Mouse (Mus musculus) B cell, adult 2 months (primary cell): ENCODE measurements at regions not wholly inside any gene's neighbourhood (a gene's known extent, or its start where the extent isn't known, plus 50 kb on each side); places are given as distances from the start of the nearest gene placed in this dataset.

Experiments used
- DNase-seq, 2 experiments: peaks; one replicate each; pipeline ENCODE4 v3.0.0; 2022

DNA sequence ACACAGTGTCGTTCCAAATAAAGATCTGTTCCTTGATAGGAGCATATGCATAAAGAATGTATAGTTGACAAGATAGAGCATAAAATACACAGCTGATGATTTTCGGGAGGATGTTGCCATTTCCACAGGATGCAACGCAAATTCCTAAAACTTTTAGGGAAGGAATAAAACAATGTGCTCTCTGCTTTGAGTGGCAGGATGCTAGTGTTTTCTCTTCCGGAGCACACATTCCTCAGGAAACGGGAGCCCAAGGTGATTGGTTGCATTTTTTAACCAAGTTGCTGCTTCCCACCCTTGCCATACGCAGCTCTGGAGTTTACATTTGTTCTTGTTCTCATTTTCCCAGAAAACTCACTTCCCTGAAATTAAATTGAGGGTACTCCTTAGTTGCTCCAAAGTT lies 116.8 kb upstream of the Arhgap28 start:
- no peak for DNase-seq

DNA sequence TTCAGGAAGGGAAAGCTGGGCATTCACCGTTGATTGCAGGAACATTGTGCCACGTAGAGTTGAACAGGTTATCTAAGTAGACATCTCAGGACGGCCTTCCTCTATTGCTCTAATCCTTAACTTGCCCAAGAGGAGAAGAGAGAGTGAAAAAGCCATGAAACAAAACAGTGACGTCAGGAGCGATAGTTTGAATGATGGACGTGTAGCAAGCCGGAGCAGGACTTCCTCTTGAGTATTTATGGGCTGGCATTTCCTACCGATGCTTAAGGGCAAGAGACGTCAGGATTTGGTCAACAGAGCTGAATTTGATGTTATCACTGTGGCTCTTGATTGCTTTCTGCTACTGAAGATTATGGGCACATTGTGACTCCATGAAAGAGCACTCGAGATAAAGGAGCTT lies 130.5 kb upstream of the Arhgap28 start:
- no peak for DNase-seq

DNA sequence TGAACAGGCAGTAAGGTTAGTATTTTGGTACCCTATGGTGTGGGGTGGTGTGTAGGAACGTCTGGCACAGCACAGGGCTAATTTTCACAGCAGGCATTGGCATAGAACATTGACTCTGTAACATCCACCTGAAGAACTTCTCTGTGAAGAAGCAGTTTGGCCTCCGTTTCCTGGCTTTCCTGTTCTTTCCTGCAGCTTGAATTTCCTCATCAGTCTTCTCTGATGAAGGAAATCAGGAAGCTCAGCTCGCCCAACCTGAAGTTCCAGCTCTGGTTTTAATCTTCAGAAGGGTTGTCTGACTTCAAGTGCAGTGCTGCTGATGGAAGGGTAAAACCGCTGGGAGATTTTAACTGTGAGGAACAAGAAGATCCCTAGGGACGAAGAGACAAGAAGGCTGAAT lies 131.5 kb upstream of the Arhgap28 start:
- DNase-seq, result no peak

DNA sequence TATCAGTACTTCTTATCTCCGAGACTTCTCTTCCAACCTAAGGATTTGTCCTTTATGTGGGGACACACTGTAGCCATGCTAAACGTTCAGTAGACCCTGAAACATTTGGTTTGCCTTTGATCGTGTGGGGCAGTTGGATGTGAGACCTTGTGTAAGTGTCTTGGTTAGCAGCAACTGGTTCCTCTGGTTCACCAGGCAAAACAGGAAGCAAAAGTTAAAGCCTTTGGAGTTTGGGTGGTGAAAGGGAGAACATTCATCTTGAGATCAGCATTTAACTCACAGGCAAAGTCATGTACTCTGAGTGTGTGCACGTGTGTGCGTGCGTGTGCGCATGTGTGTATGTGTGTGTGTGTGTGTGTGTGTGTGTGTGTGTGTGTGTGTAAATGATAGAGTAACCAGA lies 130.3 kb upstream of the L3mbtl4 start:
- no peak for DNase-seq

DNA sequence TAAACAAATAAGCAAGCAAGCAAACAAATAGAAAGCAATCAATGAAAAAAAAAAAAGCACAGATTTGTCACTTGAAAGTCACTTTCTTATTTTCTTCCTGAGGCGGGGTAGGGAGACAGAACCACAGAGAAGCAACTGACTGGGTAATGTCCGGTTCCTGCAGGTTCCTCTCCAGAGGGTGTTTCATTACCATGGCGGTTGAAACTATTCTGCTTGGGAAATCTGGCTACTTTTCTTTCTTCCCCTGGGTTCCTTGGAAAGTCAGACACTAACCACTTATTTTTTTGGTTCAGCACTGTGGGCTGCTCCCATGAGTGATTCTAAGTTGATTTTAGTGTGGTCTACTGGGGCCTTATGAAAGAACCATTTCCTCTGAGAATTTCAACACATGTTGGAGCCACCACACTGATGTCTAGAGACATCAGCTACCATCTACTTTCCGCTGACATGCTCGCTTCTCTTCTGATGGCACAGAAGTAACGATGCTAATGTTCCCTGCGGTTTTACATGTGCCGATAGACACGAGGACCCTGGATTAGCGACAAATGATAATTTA lies 124.3 kb upstream of the L3mbtl4 start:
- no peak for DNase-seq

DNA sequence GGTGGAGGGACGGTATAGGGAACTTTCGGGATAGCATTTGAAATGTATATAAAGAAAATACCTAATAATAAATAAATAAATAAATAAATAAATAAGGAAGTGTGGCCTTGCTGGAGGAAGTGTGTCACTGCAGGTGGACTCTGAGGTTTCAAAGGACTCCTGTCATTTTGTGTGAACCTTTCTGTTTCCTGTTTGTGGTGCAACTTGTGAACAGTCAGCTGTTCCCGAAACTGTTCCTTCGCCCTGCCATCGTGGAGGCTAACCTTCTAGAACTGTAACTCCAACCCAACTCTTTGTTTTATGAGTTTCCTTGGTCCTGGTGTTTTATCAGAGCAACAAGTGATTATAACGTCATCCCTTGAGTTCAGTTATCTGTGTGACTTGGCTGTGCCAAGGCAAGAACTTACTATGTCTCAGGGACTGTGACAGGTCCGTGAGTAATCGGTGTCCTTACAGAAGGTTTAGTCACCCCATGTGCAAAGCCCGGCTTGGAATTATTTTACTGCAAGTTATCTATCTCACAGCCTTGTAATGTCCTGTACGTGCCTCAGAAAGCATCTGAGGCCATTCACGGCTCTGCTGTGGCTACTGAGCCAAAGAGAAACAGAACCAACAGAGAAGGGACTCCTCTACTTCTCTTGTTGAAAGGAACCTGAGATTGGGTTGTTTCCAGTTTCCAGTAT lies 121.0 kb upstream of the L3mbtl4 start:
- no peak for DNase-seq

DNA sequence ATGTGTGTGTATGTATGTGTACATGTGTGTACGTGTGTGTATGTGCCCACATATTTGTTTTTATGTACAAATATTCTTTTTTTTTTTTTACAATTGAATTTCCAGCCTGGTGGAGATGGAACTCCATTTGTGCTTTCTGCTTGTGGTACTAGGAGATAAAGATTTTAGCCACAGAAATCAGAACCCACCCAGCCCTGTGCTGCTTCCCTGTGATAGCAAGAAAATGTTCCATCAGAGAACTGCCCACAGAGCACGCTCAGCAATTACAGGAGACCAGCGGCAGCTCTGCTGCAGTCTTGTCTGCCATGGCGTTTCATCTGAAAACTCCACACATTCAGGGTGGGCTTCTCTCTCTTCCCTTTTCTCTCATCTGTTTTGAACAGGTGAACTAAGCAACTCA lies 118.7 kb upstream of the L3mbtl4 start:
- DNase-seq, result no peak

DNA sequence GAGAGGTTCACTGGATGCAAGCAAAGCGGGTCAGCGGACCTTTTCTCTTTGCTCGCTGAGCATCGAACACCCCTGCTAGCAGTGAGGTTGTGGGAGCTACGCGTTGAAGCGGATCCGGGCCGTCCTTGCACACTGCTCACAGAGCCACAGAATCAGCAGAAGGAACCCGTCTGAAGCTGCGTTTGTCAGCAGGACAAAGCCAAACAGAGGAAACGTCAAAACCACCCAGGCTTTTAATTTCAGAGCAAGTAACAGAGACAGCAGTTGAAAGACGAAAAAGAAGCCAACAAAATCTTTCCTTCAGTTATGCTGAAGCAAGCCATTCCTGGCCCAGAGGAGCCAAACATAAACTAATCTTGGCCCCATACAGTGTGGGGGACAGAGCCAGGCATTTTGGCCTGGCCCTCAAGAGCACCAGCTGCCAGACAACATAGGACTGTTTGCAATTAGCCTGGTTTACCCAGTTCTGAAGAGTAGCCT lies 115.4 kb upstream of the L3mbtl4 start:
- no peak for DNase-seq

DNA sequence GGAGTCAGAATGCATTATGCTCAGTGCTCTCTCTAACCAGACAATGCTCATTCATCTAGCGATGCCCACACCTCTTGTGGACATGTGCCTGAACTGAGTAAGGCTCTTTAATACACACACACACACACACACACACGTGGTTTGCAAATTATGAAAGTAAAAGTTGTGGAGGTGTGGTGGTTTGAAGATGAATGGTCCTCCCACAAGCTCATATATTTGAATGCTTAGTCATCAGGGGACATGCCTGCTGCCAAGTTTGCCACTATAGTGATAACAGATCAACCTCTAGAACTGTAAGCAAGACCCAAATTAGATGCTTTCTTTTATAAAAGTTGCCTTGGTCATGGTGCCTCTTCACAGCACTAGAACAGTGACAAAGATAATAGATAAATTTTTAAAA lies 112.5 kb upstream of the L3mbtl4 start:
- no peak for DNase-seq

DNA sequence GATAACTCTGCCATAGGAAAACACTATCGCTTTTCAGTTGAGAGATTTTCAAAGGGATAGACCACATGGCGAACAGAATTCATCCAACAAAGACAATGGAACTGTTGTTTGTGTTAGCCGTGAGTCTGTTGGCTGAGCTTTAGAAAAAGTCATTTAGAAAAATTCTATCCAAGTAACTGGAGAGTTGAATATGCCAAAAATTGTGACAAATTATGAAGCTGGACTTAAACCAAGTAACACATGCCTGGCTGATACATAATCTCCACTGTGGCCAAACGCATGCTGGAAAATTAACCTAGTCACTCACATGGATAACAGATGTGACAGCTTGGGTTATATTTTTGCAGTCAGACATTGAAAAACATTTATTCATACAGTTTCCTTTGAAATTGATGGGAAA lies 110.1 kb upstream of the L3mbtl4 start:
- DNase-seq, result no peak

DNA sequence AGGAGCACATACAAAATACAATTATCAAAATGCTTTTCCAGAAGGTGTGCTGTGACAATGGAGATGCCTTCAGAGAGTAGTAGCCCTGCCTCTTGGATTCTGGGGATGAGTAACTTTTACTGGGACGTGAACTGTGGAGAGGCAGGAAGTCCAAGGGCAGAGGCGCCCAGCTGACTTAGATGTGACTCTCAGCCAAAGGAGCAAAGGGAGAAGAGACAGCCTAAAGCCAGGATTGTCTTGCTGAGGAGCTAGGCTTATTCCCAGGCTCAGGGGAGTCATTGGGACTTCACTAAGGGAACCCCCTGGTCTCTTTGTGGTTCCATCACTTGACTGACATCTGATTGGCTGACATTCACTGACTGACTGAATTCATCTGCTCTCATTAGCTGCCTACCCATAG lies 108.9 kb upstream of the L3mbtl4 start:
- no peak for DNase-seq

DNA sequence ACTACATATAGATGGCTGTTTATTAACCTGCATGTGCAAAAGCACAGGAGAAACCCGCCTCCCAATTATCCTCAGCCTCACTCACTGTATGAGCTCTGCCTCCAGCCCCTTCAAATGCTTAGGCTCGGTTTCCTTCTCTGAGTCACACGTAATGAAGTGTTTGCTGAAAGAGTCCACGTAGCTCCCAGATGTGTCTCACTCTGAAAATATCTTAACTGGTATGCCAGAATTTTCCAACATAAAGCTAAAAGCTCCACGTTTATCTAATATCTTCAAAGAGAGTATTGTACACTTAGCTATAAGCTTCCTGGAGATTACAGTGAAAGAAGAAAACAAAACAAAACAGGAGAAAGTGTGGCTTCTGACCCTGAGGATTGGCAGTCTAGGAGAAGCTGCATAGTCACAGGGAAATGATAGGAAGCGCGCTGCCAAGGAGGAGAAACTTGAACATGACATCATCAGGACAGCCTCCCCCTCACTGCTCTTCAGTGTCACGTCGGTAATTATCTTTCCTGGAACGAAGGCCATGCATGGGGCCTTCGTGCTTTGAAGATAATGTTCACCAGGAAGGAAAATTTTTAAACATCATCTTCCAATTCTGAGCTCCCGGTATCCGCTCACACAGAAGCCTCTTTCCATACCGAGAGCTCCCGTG lies 108.3 kb upstream of the L3mbtl4 start:
- DNase-seq, result no peak

DNA sequence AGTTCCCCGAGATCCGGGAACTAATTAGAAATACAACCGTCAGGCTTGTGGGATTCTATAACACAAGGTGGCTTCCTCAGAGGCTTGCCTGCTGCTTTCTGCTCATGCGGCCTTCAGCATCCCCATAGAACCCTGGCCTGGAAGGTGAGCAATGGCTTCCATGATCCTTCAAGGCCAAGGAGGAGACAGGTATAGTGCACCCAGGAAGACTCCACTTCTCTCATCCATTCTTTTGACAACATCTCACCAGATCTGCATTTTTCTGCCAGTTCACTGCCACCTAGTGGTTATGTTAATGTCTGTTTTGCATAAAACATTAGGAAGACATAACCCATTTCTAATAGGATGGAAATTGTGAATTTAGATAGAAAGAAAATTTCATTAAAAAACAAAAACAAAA lies 107.2 kb upstream of the L3mbtl4 start:
- no peak for DNase-seq

DNA sequence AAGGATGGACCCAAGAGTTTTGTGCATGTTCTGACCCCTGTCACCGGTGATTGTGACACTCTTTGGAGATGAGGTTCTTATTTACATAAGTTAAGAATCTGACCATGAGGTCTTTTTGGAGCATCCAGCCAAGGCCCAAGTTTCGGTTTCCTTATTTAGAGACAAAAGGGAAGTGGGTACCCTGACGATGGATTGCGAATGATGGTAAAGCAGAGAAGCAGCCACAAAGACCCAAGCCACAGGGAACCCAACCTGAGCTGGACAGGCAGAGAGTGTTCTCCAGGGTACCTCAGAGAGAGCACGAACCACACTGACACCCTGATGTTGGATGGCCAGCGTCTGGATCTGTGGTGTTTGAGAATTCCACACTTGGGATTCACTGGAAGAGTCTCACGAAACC lies 100.8 kb upstream of the L3mbtl4 start:
- no peak for DNase-seq

DNA sequence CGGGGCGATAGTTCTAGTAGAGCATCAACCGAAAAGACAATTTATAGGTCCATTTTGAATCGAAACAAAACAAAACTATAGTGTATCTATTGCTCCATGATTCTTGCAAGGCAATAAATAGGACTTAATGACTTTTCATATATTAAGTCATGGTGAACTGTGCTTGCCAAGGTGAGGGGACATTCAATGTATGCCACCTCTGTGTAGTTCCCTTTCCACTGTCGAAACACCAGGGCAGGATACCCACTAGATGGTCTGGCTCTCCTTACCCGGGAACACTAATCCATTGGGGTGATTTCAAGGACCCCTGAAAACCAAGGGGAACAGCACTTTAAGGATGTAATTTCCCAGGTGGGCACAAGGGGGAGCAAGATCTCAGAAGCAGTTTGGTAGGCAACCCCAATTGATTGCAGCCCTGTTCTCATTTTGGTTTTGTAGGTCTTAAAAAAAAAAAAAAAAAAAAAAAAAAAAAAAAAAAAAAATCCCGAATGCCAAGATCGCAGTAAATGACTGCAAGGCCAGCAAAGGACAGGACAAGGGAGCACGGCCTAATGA lies 96.9 kb upstream of the L3mbtl4 start:
- peak in 1 of 2 experiments; percentile 1 for DNase-seq

DNA sequence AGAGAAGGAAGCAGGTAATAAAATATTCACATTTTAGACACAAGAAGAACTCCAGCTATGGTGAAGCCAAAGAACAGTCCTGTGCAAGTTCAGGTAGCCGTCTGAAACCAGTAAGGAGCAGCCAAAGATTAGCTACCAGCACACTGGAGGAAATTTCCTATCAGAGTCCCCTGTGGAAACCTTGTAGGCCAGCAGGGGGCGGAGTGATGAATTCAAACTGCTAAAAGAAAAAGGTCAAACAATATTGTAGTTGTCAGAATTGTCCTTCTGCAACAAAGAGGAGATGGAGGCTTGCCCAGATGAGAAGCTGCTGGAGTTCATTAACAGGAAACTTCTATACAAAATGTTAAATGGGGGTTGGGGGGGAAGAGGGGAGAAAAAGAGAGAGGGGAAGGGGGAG lies 95.8 kb upstream of the L3mbtl4 start:
- DNase-seq, result no peak

DNA sequence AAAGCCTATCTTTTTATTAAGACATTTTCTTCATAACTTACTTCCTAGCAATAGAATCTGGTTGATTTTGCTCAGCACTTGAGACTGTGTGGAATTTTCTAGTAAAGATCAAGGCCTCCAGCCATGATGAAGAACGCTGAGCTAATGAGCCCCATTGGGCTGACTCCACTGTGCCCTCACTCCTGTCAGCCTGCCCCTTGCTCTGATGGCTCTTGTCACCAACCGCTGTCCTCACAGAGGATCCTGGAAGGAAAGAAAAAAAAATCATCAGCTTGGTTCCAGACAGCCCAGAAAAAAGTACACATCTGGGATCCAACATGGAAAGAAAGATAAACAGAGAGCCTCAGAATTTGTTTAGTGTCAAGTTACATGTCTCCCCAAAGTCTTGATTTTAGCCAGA lies 88.2 kb upstream of the L3mbtl4 start:
- DNase-seq, result no peak

DNA sequence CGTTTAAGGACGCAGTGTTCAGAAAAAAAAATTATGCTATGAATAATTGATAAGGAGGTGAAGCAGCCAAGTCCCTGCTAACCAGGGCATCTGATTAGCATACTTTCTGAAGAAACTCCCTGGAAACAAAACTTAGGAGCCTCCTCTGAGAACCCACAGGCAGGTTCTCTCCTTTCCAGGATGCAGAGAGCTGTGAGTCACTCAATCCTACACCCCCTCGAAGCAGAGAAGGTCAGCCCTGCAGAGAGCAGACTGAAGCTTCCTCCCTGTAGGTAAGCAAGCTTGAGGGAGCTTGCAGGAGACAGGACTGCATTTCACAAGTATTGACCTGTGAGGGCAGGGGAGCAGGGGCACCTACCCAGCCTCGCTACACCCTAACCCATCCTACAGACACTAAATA lies 83.7 kb upstream of the L3mbtl4 start:
- DNase-seq, result no peak

DNA sequence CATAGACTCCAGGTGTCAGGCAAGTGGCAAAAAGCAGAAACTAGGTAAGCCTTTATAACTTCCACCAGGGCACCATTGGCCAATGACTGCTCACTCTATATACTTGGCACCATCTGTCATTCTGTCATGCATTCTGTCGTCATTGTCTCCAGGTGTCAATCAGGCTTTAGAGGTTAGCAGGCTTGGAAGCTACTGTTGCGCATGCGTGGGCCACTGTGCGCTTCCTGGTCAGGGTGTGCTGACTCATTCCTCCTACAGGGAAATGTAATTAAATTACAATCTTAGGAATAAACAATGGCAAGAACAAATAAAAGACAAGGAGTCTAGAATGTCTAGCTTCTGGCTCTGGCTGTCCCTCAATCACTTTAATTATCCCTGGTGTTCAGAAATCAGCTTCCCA lies 68.1 kb upstream of the L3mbtl4 start:
- DNase-seq, result no peak

DNA sequence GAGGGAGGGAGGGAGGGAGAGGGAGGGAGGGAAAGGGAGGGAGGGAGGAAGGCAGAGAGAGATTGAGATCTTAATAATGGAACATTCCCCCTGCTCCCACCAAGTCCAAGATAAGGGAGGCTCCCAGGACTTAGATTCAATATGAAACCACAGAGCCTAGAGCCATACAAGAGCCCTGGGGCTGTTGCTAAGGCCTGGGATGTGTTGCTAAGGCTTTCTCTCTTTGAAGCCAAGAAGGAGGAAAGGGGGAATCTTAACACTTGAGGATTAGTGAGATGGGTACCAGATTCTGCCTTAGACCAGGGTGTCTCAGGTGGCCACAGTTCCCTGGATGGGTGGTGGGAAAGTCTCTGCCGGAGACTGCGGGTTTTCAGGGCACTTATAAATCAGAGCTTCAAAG lies 64.8 kb upstream of the L3mbtl4 start:
- DNase-seq, result no peak

DNA sequence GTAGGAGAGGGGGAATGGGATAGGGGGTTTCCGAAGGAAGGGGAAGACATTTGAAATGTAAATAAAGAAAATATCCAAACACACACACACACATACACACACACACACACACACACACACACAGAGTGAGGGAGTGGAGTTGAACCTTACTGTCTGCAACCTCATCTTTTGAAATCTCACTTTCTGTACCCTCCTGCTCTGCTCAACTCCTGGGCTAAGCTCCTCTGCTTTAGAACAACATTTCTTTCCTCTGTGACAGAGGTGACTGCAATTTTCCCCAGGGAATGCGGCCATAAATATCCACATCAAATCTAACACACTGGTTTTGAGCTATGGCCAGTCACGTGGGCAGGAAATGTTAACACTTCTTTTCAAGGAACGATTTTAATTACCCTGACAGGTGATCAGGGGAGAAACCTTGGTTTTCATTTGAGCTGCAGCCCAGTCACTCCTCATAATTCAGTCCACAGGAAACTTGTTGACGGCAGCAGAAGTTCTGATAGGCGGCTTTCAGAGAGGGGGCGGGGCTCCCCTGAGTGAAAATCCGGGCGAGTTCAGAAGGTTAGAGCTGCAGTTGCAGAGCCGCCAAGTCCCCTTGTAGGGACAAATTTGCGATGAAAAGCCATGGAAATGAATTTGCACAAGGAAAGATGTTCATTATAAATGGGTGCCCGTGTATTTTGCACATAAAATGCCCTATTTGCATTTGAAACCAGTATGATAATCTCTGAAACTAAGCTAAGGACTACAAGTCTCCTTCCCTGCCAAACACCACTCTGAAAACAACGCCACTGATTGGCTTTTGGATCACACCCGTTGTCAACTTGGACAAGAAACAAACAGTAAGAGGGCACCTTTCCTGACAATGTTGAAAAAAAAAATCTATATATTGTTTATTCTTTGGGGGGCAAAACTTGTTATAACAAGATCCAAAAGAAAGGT lies 63.0 kb upstream of the L3mbtl4 start:
- no peak for DNase-seq

DNA sequence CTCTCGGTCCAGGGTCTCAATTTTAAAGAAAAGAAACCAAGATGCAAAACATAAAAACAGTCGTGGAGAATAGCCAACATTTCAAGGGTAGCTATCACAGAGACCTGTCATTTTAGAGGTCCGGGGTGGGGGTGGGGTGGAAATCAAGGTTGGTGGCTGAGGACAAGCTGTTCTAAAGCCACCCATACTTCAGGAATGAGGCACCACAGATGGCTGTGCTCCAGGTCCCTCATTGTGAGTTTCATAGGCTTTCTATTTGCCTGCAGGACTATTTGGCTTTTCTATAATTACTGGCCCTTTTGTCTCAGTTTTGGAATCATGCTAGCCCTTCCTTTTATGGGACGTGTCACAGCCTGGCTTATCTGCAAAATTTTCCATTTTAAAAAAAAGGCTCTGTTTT lies 55.4 kb upstream of the L3mbtl4 start:
- DNase-seq, result no peak

DNA sequence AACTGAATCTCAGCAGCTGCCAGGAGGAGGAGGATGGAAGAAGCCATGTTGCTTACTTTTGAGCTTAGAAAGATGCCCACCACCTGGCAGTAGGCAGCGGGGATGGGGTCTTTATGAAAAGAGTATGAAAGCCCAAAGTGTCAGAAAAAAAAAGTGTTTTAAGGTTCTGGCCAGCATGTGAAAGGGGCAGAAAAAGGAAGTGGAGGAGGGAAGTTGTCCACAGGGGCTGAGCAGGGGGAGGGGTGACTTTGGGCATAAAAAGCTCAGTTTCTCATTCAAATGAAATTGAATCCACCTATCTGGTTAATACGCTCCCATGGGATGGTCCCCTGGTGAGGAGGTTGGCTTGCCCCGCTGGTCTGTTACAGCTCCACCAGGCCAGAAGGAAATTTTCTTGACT lies 50.4 kb upstream of the L3mbtl4 start:
- DNase-seq, result no peak
